Mouse (Mus musculus): Measurements from ENCODE around the gene Tle4.

Gene Tle4

GRCm38 (mm10) chr19:14520098-14520802 is 77.6 kb downstream of the Tle4 start:
- no peak for DNase-seq (ENCODE audit: low read depth)

GRCm38 (mm10) chr19:14519186-14519585 is 78.7 kb downstream of the Tle4 start:
- DNase-seq (ENCODE audit: low read depth), result no peak

GRCm38 (mm10) chr19:14518438-14519044 is 79.3 kb downstream of the Tle4 start:
- DNase-seq (ENCODE audit: low read depth), result no peak

- DNase-seq (ENCODE audit: low read depth), result no peak
Observed at GRCm38 (mm10) chr19:14516420-14516819, 81.4 kb downstream of the Tle4 start.

GRCm38 (mm10) chr19:14508819-14509218 is 89.0 kb downstream of the Tle4 start:
- no peak for DNase-seq (ENCODE audit: low read depth)

GRCm38 (mm10) chr19:14507911-14508310 is 89.9 kb downstream of the Tle4 start:
- no peak for DNase-seq (ENCODE audit: low read depth)

- DNase-seq (ENCODE audit: low read depth), result no peak
Observed at GRCm38 (mm10) chr19:14506875-14507670, 90.8 kb downstream of the Tle4 start.

- DNase-seq (ENCODE audit: low read depth), result no peak
Observed at GRCm38 (mm10) chr19:14505885-14506548, 91.8 kb downstream of the Tle4 start.

GRCm38 (mm10) chr19:14505401-14505800 is 92.5 kb downstream of the Tle4 start:
- DNase-seq (ENCODE audit: low read depth), result no peak

- peak; percentile 65 for DNase-seq (ENCODE audit: low read depth)
Observed at GRCm38 (mm10) chr19:14503862-14504261, 94.0 kb downstream of the Tle4 start.

GRCm38 (mm10) chr19:14502234-14502633 is 95.6 kb downstream of the Tle4 start:
- DNase-seq (ENCODE audit: low read depth), result no peak

GRCm38 (mm10) chr19:14499835-14500425 is 97.9 kb downstream of the Tle4 start:
- DNase-seq (ENCODE audit: low read depth), result peak; percentile 22

GRCm38 (mm10) chr19:14493047-14493446 is 104.8 kb downstream of the Tle4 start:
- no peak for DNase-seq (ENCODE audit: low read depth)

- no peak for DNase-seq (ENCODE audit: low read depth)
Observed at GRCm38 (mm10) chr19:14487180-14487579, 110.7 kb downstream of the Tle4 start.

GRCm38 (mm10) chr19:14485176-14485575 is 112.7 kb downstream of the Tle4 start:
- peak; percentile 68 for DNase-seq (ENCODE audit: low read depth)

- no peak for DNase-seq (ENCODE audit: low read depth)
Observed at GRCm38 (mm10) chr19:14482562-14483138, 115.2 kb downstream of the Tle4 start.

- DNase-seq (ENCODE audit: low read depth), result no peak
Observed at GRCm38 (mm10) chr19:14481796-14482561, 115.9 kb downstream of the Tle4 start.

GRCm38 (mm10) chr19:14479711-14480110 is 118.1 kb downstream of the Tle4 start:
- DNase-seq (ENCODE audit: low read depth), result peak; percentile 9

- no peak for DNase-seq (ENCODE audit: low read depth)
Observed at GRCm38 (mm10) chr19:14469325-14469724, 128.5 kb downstream of the Tle4 start.

GRCm38 (mm10) chr19:14468733-14469132 is 129.1 kb downstream of the Tle4 start:
- DNase-seq (ENCODE audit: low read depth), result peak; percentile 81

- DNase-seq (ENCODE audit: low read depth), result peak; percentile 23
Observed at GRCm38 (mm10) chr19:14466020-14466419, 131.8 kb downstream of the Tle4 start.
